Mouse (Mus musculus) olfactory bulb, adult 2 months (tissue): Measurements from ENCODE around the gene Rgs5.

Source experiments
- CTCF ChIP-seq: fragments of 200-500 bp; IDR thresholded peaks from 2 replicates; pipeline ENCODE4 v1.5.1; 2012; ENCODE audit warnings: low read depth, mild to moderate bottlenecking, low read length, moderate library complexity; ENCODE audit not compliant: insufficient read depth
- POLR2A ChIP-seq: fragments of 200-500 bp; IDR thresholded peaks from 2 replicates; pipeline ENCODE4 v1.6.1; 2012; ENCODE audit warnings: mild to moderate bottlenecking, low read depth, low read length, moderate library complexity; ENCODE audit not compliant: insufficient read depth

GRCm38 (mm10) chr1:169721836-169722235, 66.5 kb downstream of the Rgs5 start:
- TF ChIP-seq POLR2A (no peak), CTCF (no peak)
